Mouse (Mus musculus) MEL (cell line): ENCODE results near the gene Ntsr2. TPM values are rescaled to one million over a fixed set of nuclear protein-coding genes. Genes with fewer than 3 reads are reported as not detected.

Experiments
- DNase-seq: peaks from one replicate; pipeline ENCODE4 v3.0.0; 2011; ENCODE audit warnings: low read depth, low spot score
- H3K27ac ChIP-seq: 2 replicates; pipeline ENCODE4 v1.5.1; 2012; ENCODE audit warnings: low read depth, mild to moderate bottlenecking, control low read depth, low read length, moderate library complexity; ENCODE audit not compliant: control insufficient read depth
- H3K27me3 ChIP-seq, 2 experiments: fragments of 150-350 bp in 1 of 2; sonication (generic) in 1 of 2; 2 replicates each; pipeline ENCODE4 v1.6.1; 2012; ENCODE audit warnings: low read length in 2 of 2, mild to moderate bottlenecking in 2 of 2, improper control_type of control experiment in 1 of 2, moderate library complexity in 1 of 2; ENCODE audit not compliant: insufficient read depth in 2 of 2, control insufficient read depth in 1 of 2
- H3K36me3 ChIP-seq, 2 experiments: 2 replicates each; pipeline ENCODE4 v1.6.1; 2012 to 2014; ENCODE audit warnings: low read length in 2 of 2, improper control_type of control experiment in 1 of 2, inconsistent platforms in 1 of 2, mild to moderate bottlenecking in 1 of 2; ENCODE audit not compliant: insufficient read depth in 2 of 2, control insufficient read depth in 1 of 2
- H3K4me1 ChIP-seq, 2 experiments: fragments of 150-350 bp in 1 of 2; sonication (generic) in 1 of 2; 2 replicates each; pipeline ENCODE4 v1.6.1; 2012; ENCODE audit warnings: low read length in 2 of 2, improper control_type of control experiment in 1 of 2, mild to moderate bottlenecking in 1 of 2; ENCODE audit not compliant: insufficient read depth in 2 of 2, control insufficient read depth in 1 of 2
- H3K4me3 ChIP-seq, 2 experiments: fragments of 150-350 bp in 1 of 2; sonication (generic) in 1 of 2; 2 replicates each; pipeline ENCODE4 v1.5.1; 2012; ENCODE audit warnings: low read depth in 2 of 2, low read length in 2 of 2, mild to moderate bottlenecking in 2 of 2, moderate library complexity in 2 of 2, control low read depth in 1 of 2, improper control_type of control experiment in 1 of 2; ENCODE audit not compliant: control insufficient read depth in 1 of 2, insufficient read depth in 1 of 2
- H3K79me2 ChIP-seq: 2 replicates; pipeline ENCODE4 v1.6.1; 2012; ENCODE audit warnings: mild to moderate bottlenecking, low read length, moderate library complexity; ENCODE audit not compliant: control insufficient read depth, poor library complexity, insufficient read depth
- H3K9ac ChIP-seq: 2 replicates; pipeline ENCODE4 v1.6.1; 2012; ENCODE audit warnings: low read depth, mild to moderate bottlenecking, control low read depth, low read length, moderate library complexity; ENCODE audit not compliant: control insufficient read depth, poor library complexity, severe bottlenecking
- H3K9me3 ChIP-seq: fragments of 150-350 bp; sonication (generic); replicated peaks from 2 replicates; pipeline ENCODE4 v1.6.1; 2012; ENCODE audit warnings: mild to moderate bottlenecking, low read length, improper control_type of control experiment, moderate library complexity; ENCODE audit not compliant: insufficient read depth
- CHD2 ChIP-seq: IDR thresholded peaks from 2 replicates; pipeline ENCODE4 v1.6.1; 2011; ENCODE audit warnings: low read length, improper control_type of control experiment
- CTCF ChIP-seq, 3 experiments: IDR thresholded peaks in 2 of 3; conservative IDR thresholded peaks in 1 of 3; 2 replicates each; pipeline ENCODE4 v1.5.1; 2011 to 2012; ENCODE audit warnings: low read length in 3 of 3, low read depth in 2 of 3, mild to moderate bottlenecking in 2 of 3, improper control_type of control experiment in 1 of 3, inconsistent platforms in 1 of 3, mixed read lengths in 1 of 3, moderate library complexity in 1 of 3; ENCODE audit not compliant: control insufficient read depth in 1 of 3, insufficient read depth in 1 of 3, poor library complexity in 1 of 3, severe bottlenecking in 1 of 3
- ETS1 ChIP-seq: IDR thresholded peaks from 2 replicates; pipeline ENCODE4 v1.6.1; 2012; ENCODE audit warnings: low read depth, mild to moderate bottlenecking, inconsistent platforms, low read length, improper control_type of control experiment, moderate library complexity
- GABPA ChIP-seq: IDR thresholded peaks from 2 replicates; pipeline ENCODE4 v1.6.1; 2012; ENCODE audit warnings: low read depth, mild to moderate bottlenecking, inconsistent platforms, low read length, improper control_type of control experiment, moderate library complexity
- GATA1 ChIP-seq: IDR thresholded peaks from 2 replicates; pipeline ENCODE4 v1.6.1; 2011; ENCODE audit warnings: low read depth, low read length, improper control_type of control experiment
- JUND ChIP-seq: IDR thresholded peaks from 2 replicates; pipeline ENCODE4 v1.6.1; 2011; ENCODE audit warnings: low read depth, mild to moderate bottlenecking, improper control_type of control experiment, low read length
- KAT2A ChIP-seq: conservative IDR thresholded peaks from 2 replicates; pipeline ENCODE4 v1.6.1; 2012; ENCODE audit warnings: low read depth, low read length, improper control_type of control experiment, inconsistent platforms
- MAFK ChIP-seq: IDR thresholded peaks from 2 replicates; pipeline ENCODE4 v1.6.1; 2011; ENCODE audit warnings: low read depth, mild to moderate bottlenecking, low read length, improper control_type of control experiment, borderline replicate concordance
- MAZ ChIP-seq: IDR thresholded peaks from 2 replicates; pipeline ENCODE4 v1.6.1; 2012; ENCODE audit warnings: low read depth, mild to moderate bottlenecking, inconsistent platforms, low read length, improper control_type of control experiment
- MEF2A ChIP-seq: IDR thresholded peaks from 2 replicates; pipeline ENCODE4 v1.6.1; 2014; ENCODE audit warnings: low read depth, mild to moderate bottlenecking, inconsistent platforms, low read length, improper control_type of control experiment; ENCODE audit not compliant: poor library complexity, insufficient replicate concordance, severe bottlenecking; ENCODE audit errors: extremely low read depth
- MXI1 ChIP-seq: IDR thresholded peaks from 2 replicates; pipeline ENCODE4 v1.6.1; 2011; ENCODE audit warnings: mild to moderate bottlenecking, low read depth, low read length, improper control_type of control experiment
- MYC ChIP-seq: IDR thresholded peaks from 2 replicates; pipeline ENCODE4 v1.6.1; 2011; ENCODE audit warnings: low read depth, mild to moderate bottlenecking, low read length, improper control_type of control experiment, moderate library complexity
- NELFE ChIP-seq: IDR thresholded peaks from 2 replicates; pipeline ENCODE4 v1.6.1; 2011; ENCODE audit warnings: low read depth, low read length, improper control_type of control experiment
- NRF1 ChIP-seq: IDR thresholded peaks from 2 replicates; pipeline ENCODE4 v1.6.1; 2014; ENCODE audit warnings: low read depth, mild to moderate bottlenecking, inconsistent platforms, low read length, improper control_type of control experiment, moderate library complexity; ENCODE audit not compliant: poor library complexity, insufficient read depth, severe bottlenecking
- POLR2A ChIP-seq, 2 experiments: IDR thresholded peaks; 2 replicates each; pipeline ENCODE4 v1.6.1; 2011 to 2012; ENCODE audit warnings: low read length in 2 of 2, mild to moderate bottlenecking in 2 of 2, control low read depth in 1 of 2, improper control_type of control experiment in 1 of 2, low read depth in 1 of 2, moderate library complexity in 1 of 2; ENCODE audit not compliant: control insufficient read depth in 1 of 2, insufficient read depth in 1 of 2, poor library complexity in 1 of 2
- RAD21 ChIP-seq: IDR thresholded peaks from 2 replicates; pipeline ENCODE4 v1.6.1; 2011; ENCODE audit warnings: mild to moderate bottlenecking, low read depth, low read length, improper control_type of control experiment
- RCOR1 ChIP-seq: IDR thresholded peaks from 2 replicates; pipeline ENCODE4 v1.6.1; 2012; ENCODE audit warnings: low read depth, mild to moderate bottlenecking, inconsistent platforms, low read length, improper control_type of control experiment
- TAL1 ChIP-seq: IDR thresholded peaks from 2 replicates; pipeline ENCODE4 v1.6.1; 2012; ENCODE audit warnings: mild to moderate bottlenecking, inconsistent platforms, low read length, moderate library complexity, mixed read lengths
- TBP ChIP-seq: IDR thresholded peaks from 2 replicates; pipeline ENCODE4 v1.8.0; 2011; ENCODE audit warnings: low read depth, low read length, improper control_type of control experiment
- USF2 ChIP-seq, 2 experiments: IDR thresholded peaks; 2 replicates each; pipeline ENCODE4 v1.6.1; 2011 to 2012; ENCODE audit warnings: improper control_type of control experiment in 2 of 2, low read length in 2 of 2, borderline replicate concordance in 1 of 2, inconsistent platforms in 1 of 2, low read depth in 1 of 2, mild to moderate bottlenecking in 1 of 2; ENCODE audit not compliant: insufficient read depth in 1 of 2
- ZC3H11A ChIP-seq: IDR thresholded peaks from 2 replicates; pipeline ENCODE4 v1.6.1; 2012; ENCODE audit warnings: low read depth, mild to moderate bottlenecking, inconsistent platforms, low read length, improper control_type of control experiment
- ZNF384 ChIP-seq: IDR thresholded peaks from 2 replicates; pipeline ENCODE4 v1.6.1; 2012; ENCODE audit warnings: low read depth, mild to moderate bottlenecking, inconsistent platforms, low read length, improper control_type of control experiment
- polyA plus RNA-seq, 2 experiments: library from polyadenylated mRNA; stranded (reverse) in 1 of 2; unstranded in 1 of 2; fragments of >175 nt in 1 of 2; fragments of >200 nt in 1 of 2; gene quantifications; 2 replicates each; pipeline versions ENCODE4 v1.2.1 to v1.2.4; 2012; ENCODE audit warnings: low replicate concordance in 2 of 2, low read depth in 1 of 2; ENCODE audit not compliant: insufficient read length in 2 of 2, insufficient read depth in 1 of 2, missing spikeins in 1 of 2
- total RNA-seq: library from RNA; depleted of rRNA; stranded (reverse); fragments of 300-350 nt; gene quantifications from 2 replicates; pipeline ENCODE4 v1.2.3, GENCODE M21; 2012

Gene Ntsr2
- total and polyA plus RNA-seq, 3 experiments = not detected

DNA sequence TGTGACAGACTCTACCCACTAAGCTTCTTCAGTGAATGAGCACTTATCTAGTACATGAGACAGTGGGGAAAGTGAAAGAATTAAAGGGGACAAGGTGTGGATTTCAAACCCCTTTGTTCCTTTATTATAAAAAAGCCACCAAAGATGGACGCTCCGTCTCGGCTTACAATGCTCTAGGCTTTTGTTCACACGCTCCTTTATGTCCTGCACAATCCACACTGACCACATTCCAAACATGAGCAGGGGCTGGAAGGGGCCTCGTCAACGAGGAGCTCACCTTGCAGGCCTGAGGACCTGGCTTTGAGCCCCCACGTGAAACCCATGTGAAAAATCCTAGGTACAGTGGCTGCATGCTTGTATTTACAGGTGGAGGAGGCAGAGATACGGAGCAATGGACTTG is 8.5 kb upstream of the Ntsr2 start (continued):
- no peak for TF ChIP-seq CTCF (IDR thresholded peaks at IDR 0.05 in 2 of 3, conservative IDR thresholded peaks at IDR 0.05 in 1 of 3; ENCODE audit: control insufficient read depth in 1 of 3, insufficient read depth in 1 of 3, low read depth in 2 of 3, low read length in 3 of 3, poor library complexity in 1 of 3, severe bottlenecking in 1 of 3)

DNA sequence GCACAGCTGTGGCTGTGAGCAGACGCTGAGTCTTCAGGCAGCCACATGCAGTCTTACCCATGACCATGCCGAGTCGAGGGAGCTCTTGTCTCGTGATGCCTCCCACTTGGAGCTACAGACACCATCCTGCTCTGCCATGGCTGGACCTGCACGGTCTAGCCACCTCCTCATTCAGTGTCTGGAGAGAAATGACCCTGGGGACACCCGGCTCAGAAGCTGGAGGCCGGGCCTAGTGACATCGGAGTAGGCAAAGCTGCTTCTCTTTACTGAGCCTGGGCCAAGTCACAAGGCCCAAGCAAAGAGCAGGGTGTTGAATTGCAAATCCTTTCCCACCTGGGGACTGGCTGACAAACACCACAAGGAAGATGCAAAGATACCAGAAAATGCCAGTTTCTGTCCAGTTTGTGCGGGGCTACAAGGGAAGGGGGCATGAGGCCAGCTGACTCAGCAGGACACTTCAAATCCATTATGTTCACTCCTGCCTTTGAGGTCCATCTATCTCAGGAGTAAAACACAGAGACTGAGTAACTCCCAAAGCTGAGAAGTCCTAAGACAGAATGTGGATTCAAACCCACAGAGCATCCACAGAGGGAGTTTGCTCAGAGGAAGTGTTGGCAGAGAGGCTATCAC is 6.3 kb upstream of the Ntsr2 start:
- TF ChIP-seq NRF1 (no peak), KAT2A (no peak), ZC3H11A (no peak), MAZ (no peak), MXI1 (no peak), MYC (no peak), USF2 (IDR thresholded peaks at IDR 0.05; ENCODE audit: borderline replicate concordance in 1 of 2, insufficient read depth in 1 of 2, low read depth in 1 of 2, low read length in 2 of 2) (no peak), RAD21 (no peak), GATA1 (no peak), MAFK (no peak), CHD2 (no peak), MEF2A (no peak), ZNF384 (no peak), NELFE (no peak), CTCF (IDR thresholded peaks at IDR 0.05 in 2 of 3, conservative IDR thresholded peaks at IDR 0.05 in 1 of 3; ENCODE audit: control insufficient read depth in 1 of 3, insufficient read depth in 1 of 3, low read depth in 2 of 3, low read length in 3 of 3, poor library complexity in 1 of 3, severe bottlenecking in 1 of 3) (no peak), JUND (no peak), TBP (no peak)

DNA sequence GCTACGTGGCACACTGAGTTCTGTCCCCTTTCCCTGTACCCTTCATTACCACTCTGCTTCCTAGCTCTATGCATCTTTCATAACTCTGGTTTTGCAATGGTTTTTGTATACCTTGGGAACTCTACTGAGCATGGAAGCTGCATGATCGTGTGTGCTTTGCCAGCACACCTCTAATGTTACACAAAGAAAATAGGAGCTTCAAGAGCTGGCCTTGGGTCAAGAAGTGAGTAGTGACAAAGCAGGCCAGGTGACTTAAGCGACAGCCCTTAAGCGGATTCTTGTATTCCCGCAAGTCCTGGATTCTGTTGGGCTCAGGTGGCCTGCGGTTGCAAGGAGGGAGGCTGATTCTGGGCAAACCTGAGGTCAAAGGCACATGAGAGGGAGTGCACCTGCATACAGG is 4.9 kb upstream of the Ntsr2 start:
- TF ChIP-seq JUND (no peak), KAT2A (no peak), GABPA (no peak), RCOR1 (no peak), ETS1 (no peak), MAZ (no peak), POLR2A (IDR thresholded peaks at IDR 0.05; ENCODE audit: control insufficient read depth in 1 of 2, insufficient read depth in 1 of 2, low read depth in 1 of 2, low read length in 2 of 2, poor library complexity in 1 of 2) (no peak), TAL1 (no peak), NELFE (no peak), USF2 (IDR thresholded peaks at IDR 0.05; ENCODE audit: borderline replicate concordance in 1 of 2, insufficient read depth in 1 of 2, low read depth in 1 of 2, low read length in 2 of 2) (no peak), ZNF384 (no peak)
- no peak overlapping the region for H3K27ac ChIP-seq

More for the DNA sequence above, 6.3 kb upstream of the Ntsr2 start:
- Histone ChIP-seq H3K27ac (no peak overlapping the region), H3K9me3 (no peaks in the 10 kb centered on the region), H3K36me3 (no peaks in the 10 kb centered on the region), H3K27me3 (peaks cover 0 to 7% of the 10 kb centered on the region in 2 experiments; a peak in 2 of 4 replicates), H3K4me3 (no peak overlapping the region), H3K9ac (no peak overlapping the region), H3K79me2 (no peaks in the 10 kb centered on the region), H3K4me1 (no peaks in the 10 kb centered on the region)
- no peak for DNase-seq

More for the DNA sequence above, 4.9 kb upstream of the Ntsr2 start:
- DNase-seq = no peak
- H3K4me3 ChIP-seq = no peak overlapping the region
- H3K9ac ChIP-seq = no peak overlapping the region
- H3K4me1 ChIP-seq = no peaks in the 10 kb centered on the region
- H3K36me3 ChIP-seq = no peaks in the 10 kb centered on the region
- H3K9me3 ChIP-seq = no peaks in the 10 kb centered on the region
- peaks cover 0 to 7% of the 10 kb centered on the region in 2 experiments; a peak in 3 of 4 replicates for H3K27me3 ChIP-seq
- H3K79me2 ChIP-seq = no peaks in the 10 kb centered on the region
